Mouse (Mus musculus): ENCODE measurements around the gene Tmem8.

Tmem8 gene

DNA sequence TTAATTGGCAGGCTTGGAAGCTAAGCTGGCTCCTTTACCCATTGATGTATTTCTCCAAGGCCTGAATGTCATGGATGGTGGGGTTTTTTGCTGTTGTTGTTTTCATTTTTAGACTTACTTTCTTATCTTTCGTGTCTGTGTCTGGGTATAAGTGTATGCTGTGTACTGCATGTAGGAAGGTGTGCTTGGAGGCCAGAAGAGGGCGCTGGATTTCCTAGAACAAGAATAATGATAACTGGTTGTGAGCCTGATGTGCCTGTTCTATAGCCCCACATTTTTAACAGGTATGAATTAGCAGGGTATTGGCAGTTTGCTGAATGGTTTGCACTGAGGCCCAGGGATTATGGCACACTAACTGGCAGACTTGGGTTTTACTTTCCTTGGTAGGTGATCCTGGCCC lies 36.0 kb downstream of the Tmem8 start:
- no peak for DNase-seq

DNA sequence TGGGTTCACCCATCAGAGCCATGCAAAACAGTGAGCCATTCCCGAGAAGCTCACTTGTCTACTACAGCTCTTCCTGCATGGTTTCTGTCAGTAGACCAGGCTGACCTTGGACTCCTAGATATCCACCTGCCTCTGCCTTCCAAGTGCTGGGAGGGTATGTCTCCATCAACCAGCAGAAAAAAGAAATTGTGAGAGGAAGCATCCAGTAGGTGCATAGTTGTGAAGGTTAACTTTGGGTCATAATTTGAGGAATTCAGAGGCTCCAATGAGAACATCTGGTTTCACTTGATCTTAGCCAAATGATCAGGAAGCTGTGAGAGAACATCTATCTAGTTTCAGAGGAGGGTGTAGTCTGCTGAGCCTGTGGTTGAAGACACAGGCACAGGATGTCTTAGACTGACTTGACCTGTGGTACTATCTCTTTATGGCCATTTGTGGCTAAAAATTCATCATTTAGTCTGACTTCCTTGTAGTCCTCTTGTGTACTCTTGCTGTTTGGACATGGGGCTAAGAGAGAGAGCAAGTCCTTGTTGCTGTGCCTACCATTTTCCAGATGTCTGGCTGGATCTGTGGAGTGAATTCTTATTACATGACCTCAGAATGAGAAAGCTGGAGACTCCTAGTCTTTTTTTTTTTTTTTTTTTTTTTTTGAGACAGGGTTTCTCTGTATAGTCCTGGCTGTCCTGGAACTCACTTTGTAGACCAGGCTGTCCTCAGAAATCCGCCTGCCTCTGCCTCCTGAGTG lies 39.0 kb downstream of the Tmem8 start:
- DNase-seq, result no peak

DNA sequence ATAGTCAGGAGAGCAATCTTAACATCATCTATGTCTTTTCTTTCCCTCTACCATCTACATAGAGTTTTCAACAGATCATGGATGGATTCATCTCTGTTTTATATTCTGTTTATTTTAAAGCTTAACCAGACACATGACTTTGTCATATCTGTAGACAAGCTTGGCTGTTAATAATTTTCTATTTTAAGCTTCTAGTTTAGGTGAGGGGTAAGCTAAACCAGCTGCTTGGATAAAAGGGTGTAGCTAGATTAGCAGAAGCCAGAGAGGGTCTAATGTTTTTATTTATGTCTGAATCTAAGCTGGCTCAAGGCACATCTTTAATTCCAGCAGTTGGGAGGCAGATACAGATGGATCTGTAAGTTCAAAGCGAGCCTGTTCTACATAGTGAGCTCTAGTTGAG lies 49.6 kb downstream of the Tmem8 start:
- DNase-seq, result no peak

DNA sequence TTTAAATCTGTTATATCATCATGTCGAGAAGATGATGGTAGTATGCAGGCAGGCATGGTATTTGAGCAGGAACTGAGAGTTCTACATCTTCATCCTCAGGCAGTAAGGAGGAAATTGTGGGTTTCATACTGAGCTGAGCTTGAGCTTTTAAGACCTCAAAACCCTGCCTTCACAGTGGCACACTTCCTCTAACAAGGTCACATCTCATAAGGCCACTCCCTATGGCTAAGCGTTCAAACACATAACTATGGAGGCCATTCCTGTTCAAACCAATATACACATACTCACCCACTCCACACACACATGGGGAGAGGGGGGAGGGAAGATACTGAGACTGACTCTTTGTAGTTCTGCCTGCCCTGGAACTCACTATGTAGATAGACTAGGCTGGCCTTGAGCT lies 54.9 kb downstream of the Tmem8 start:
- no peak for DNase-seq
